Mouse (Mus musculus): ENCODE data around the gene Hist1h2aa.

- TF ChIP-seq GATA1 (IDR thresholded peaks at IDR 0.05; ENCODE audit: borderline replicate concordance, low read length) = no peak
- no peak for TF ChIP-seq FLI1 (IDR thresholded peaks at IDR 0.05; ENCODE audit: low read length)
Measured at GRCm38 (mm10) chr13:23917674-23918073, 16.6 kb upstream of the Hist1h2aa start.

Data from megakaryocyte, embryonic 14.5 days (primary cell).